Mouse (Mus musculus): Measurements from ENCODE around the gene Gucy2c.

GRCm38 (mm10) chr6:136685433-136685832 is 96.1 kb downstream of the Gucy2c start:
- no peak for TF ChIP-seq NANOG (IDR thresholded peaks at IDR 0.05; ENCODE audit: borderline replicate concordance, low read length)
- TF ChIP-seq CTCF (conservative IDR thresholded peaks at IDR 0.05; ENCODE audit: low read length), result no peak
